Mouse (Mus musculus) embryonic facial prominence, embryonic 12.5 days (tissue): ENCODE data around the gene Nutm2. TPM values are rescaled to one million over a fixed set of nuclear protein-coding genes. Genes with fewer than 3 reads are reported as not detected.
A peak's percentile ranks its signal among the peaks of the same experiment; 100 is the strongest.
"Not testable (repeated sequence)": the region's sequence is repeated elsewhere in the genome, so short reads cannot be mapped to it uniquely, and the experiment has no call there.

Experiments used
- ATAC-seq: fragments of 200-750 bp; cut with Nextera tagmentation; 2 replicates; pipeline ENCODE4 v1.8.0; 2017; ENCODE audit not compliant: insufficient number of reproducible peaks, insufficient read depth, low FRiP score, low TSS enrichment
- H3K27ac ChIP-seq: fragments of 300-500 bp; sonication (generic); 2 replicates; pipeline ENCODE4 v1.5.1; 2016; ENCODE audit warnings: mild to moderate bottlenecking
- H3K27me3 ChIP-seq: fragments of 300-500 bp; sonication (generic); 2 replicates; pipeline ENCODE4 v1.6.1; 2016; ENCODE audit warnings: mild to moderate bottlenecking, moderate library complexity
- H3K36me3 ChIP-seq: fragments of 300-500 bp; sonication (generic); 2 replicates; pipeline ENCODE4 v1.6.1; 2016; ENCODE audit warnings: mild to moderate bottlenecking
- H3K4me1 ChIP-seq: fragments of 300-500 bp; sonication (generic); 2 replicates; pipeline ENCODE4 v1.6.1; 2016
- H3K4me2 ChIP-seq: fragments of 300-500 bp; sonication (generic); replicated peaks from 2 replicates; pipeline ENCODE4 v1.6.1; 2016; ENCODE audit warnings: mild to moderate bottlenecking, moderate library complexity
- H3K4me3 ChIP-seq: fragments of 300-500 bp; sonication (generic); 2 replicates; pipeline ENCODE4 v1.5.1; 2016; ENCODE audit warnings: mild to moderate bottlenecking
- H3K9ac ChIP-seq: fragments of 300-500 bp; sonication (generic); 2 replicates; pipeline ENCODE4 v1.6.1; 2016; ENCODE audit warnings: mild to moderate bottlenecking, moderate library complexity
- H3K9me3 ChIP-seq: fragments of 300-500 bp; sonication (generic); 2 replicates; pipeline ENCODE4 v1.6.1; 2016; ENCODE audit warnings: mild to moderate bottlenecking, moderate library complexity
- WGBS: fragments of 180-500 bp; shearing (Covaris S2); methylation state at CpG from one replicate; pipeline ENCODE4 v1.1.7; 2016; 5-methylcytosine and 5-hydroxymethylcytosine counted together
- polyA plus RNA-seq: library from polyadenylated mRNA; unstranded; fragments of >200 nt; fragmentation: Nextera tagmentation; extraction: Ambion mirVana; gene quantifications from 2 replicates; pipeline ENCODE4 v1.2.1, GENCODE M21; 2016

Gene Nutm2
- polyA plus RNA-seq, 1 experiment from 2014 or later, result not detected

- Histone ChIP-seq H3K27ac (no peak overlapping the region), H3K9ac (no peak overlapping the region), H3K9me3 (no peaks in the 10 kb centered on the region), H3K27me3 (no peaks in the 10 kb centered on the region), H3K4me1 (no peaks in the 10 kb centered on the region), H3K4me3 (peak overlapping the region; percentile 16), H3K4me2 (peak overlapping the region; percentile 43), H3K36me3 (no peaks in the 10 kb centered on the region)
- WGBS, result 36% methylated on average over 27 of the region's 27 CpGs
- no peak for ATAC-seq
These were observed 2.2 kb upstream of the Nutm2 start for GRCm38 (mm10) chr13:50464621-50465562.

GRCm38 (mm10) chr13:50488510-50488909 lies 21.4 kb downstream of the Nutm2 start:
- not testable (repeated sequence) for H3K27me3 ChIP-seq, ATAC-seq, H3K4me1 ChIP-seq

GRCm38 (mm10) chr13:50510470-50511343 lies 43.6 kb downstream of the Nutm2 start:
- not testable (repeated sequence) for H3K9ac ChIP-seq, H3K4me2 ChIP-seq, H3K4me1 ChIP-seq, H3K27me3 ChIP-seq, H3K9me3 ChIP-seq, H3K4me3 ChIP-seq, ATAC-seq, H3K36me3 ChIP-seq, H3K27ac ChIP-seq
- WGBS, result 82% methylated on average over 9 of the region's 9 CpGs

More at GRCm38 (mm10) chr13:50488510-50488909, 21.4 kb downstream of the Nutm2 start:
- not testable (repeated sequence) for H3K4me3 ChIP-seq, H3K9me3 ChIP-seq, H3K4me2 ChIP-seq, H3K9ac ChIP-seq, H3K27ac ChIP-seq, H3K36me3 ChIP-seq

Other genes with a start within 250 kb of the Nutm2 start
- gene Gm906, start 217.0 kb upstream of the Nutm2 start, polyA plus RNA-seq, result not detected in 2 replicates
- gene Fbxw17, start 49.4 kb upstream of the Nutm2 start, polyA plus RNA-seq, result 35.8 and 37.2 TPM in 2 replicates
- gene Gm47429, start 23.4 kb upstream of the Nutm2 start, polyA plus RNA-seq, result not detected in 2 replicates
- not detected in 2 replicates for gene Gm904, start 175.9 kb downstream of the Nutm2 start, polyA plus RNA-seq
- not detected in 2 replicates for gene Gm8765, start 231.0 kb downstream of the Nutm2 start, polyA plus RNA-seq